Mouse (Mus musculus) kidney, adult 11 months (tissue): ENCODE measurements around the gene Lin7b.
"Not testable (repeated sequence)": the region's sequence is repeated elsewhere in the genome, so short reads cannot be mapped to it uniquely, and the experiment has no call there.

ENCODE experiments used
- DNase-seq: peaks from one replicate; pipeline ENCODE4 v3.0.0; 2022

Lin7b gene

DNA sequence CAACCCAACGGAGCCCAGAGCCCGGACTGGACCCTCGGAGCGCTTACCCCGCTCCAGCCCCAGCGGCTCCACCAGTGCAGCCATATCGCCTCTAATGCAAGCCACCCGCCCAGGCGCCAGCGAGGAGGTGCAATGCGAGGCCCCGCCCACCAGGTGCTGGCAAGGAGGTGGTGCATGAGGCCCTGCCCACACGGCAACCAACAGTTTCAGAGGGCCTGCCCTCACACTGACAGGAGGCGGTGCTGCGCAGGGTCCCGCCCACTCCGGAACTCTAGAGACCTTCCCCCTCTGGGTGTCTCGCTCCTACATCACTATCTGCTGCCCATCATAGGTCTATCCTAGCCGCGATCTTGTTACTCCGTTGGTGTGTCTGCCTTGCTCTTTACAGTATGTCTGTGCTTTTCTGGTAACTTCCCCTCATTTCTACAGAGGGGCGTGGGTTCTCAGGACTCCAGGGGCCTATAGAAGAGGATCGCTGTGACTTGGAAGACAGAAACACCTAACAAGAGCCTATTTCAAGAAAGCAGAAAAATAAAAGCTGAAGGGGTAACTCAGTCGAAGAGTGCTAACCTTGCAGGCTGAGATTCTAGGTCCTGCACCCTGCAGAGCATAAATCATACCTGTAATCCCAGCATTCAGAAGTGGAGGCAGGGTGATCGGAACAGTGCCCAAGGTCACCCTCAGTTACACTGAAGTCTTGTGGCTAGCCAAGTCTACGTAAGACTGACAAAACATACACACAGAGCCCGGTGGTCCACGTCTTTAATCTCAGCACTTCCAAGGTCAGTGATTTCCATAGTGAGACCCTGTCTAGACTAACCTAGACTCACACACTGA, at the start of gene Lin7b:
Lin7b (minus strand) TSS at position 109 of the 837 bp plus-strand sequence.
- DNase-seq, result peak; percentile 91

DNA sequence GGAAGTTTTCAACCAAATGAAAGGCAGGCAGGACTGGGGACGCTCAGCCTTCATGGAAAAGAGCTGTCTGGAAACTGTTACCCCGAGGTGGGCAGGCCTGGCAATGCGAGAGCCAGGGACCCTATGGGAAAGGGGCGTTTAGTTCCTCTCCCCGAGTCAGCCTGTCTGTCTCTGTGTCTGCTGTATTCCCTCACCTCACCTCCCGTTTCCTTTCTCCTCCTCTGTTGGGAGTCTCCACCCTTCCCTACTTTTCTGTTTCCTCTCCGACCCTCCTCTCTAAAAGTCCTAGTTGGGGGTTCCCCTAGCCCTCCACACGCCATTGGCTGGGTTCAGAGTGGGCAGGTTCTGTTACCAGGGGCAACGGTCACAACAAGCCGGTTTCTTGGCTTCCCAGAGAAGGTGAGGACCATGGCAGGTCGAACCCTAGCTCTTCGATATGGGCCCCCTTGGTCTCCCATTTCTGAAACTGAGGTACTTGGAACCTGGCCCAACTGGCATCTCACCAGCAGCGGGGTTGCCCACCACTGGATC, 47.6 kb upstream of the Lin7b start:
- DNase-seq, result no peak

DNA sequence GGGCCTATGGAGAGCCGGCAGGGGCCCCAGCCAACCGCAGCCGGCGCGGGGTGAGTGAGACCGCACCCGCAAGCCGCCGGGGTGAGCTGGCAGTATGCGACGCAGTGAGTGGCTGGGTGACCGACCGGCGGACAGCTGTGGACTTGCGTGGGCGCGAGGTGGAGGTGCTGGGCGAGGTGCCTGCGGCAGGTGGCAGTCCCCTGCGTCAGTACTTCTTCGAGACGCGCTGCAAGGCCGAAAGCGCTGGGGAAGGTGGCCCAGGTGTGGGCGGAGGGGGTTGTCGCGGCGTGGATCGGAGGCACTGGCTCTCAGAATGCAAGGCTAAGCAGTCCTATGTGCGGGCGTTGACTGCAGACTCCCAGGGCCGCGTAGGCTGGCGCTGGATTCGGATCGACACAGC, 45.3 kb upstream of the Lin7b start:
- DNase-seq, result no peak

DNA sequence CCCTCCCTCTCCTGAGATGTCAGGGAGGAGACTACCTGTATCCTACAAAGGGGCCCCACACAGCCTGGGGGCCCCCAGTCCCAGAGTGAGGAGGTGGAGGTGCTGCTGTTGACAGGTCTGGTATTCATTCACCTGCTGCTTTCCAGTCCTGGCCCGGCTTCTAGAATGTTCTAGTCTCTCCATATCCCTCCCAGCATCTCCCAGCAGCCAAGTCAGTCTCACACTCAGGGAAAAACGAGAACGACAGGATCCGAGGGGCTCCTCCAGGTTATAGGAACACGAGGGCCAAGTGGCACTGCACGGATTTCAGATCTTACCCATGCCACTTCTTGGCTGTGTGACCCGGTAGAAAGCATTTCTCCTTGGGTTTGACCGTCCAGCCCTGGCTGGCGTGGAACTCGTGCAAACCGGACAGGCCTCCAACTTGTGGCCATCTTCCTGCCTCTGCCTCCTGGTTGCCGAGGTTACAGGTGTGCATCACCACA, 44.4 kb upstream of the Lin7b start:
- DNase-seq, result no peak

DNA sequence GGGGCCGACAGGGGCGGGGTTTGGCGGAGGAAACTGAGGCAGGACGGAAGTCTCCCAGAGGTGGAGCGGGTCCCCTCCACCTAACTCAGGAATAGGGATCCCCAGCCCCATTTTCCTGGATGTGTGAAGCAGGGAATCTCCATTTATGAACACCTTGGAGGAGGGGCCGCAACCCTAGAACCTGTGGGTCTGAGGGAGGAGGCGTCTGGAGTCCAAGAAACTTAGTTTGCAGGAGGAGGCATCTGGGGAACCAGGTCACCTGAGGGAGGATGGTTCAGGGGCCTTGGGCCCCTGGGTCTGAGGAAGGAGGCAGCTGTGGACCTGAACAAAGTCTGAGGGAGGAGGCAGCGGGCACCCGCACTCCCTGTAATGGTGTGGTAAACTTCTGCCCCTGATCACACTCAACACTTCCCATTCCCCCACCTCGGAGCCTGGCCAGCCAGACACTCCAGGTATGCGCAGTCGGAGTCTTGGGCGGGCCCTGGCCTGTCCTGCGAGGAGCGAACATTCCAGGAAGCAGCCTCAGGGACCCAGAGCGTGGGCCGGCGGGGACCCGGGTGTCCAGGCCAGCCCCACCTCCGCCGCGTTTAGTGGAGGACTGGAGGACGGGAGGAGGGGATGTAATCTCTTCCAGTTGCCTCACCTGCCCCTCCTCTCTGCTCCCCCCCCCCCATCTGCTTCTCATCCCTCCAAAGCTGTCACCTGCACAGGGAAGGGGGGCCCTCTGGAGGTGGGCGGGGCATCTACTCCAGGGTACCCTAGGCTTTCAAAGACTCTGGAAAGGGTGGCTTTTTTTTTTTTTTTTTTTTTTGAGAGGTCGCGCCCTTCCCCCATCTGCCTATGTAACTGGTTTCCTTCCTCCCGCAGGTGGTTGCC, 43.7 kb upstream of the Lin7b start:
- DNase-seq, result peak; percentile 36

DNA sequence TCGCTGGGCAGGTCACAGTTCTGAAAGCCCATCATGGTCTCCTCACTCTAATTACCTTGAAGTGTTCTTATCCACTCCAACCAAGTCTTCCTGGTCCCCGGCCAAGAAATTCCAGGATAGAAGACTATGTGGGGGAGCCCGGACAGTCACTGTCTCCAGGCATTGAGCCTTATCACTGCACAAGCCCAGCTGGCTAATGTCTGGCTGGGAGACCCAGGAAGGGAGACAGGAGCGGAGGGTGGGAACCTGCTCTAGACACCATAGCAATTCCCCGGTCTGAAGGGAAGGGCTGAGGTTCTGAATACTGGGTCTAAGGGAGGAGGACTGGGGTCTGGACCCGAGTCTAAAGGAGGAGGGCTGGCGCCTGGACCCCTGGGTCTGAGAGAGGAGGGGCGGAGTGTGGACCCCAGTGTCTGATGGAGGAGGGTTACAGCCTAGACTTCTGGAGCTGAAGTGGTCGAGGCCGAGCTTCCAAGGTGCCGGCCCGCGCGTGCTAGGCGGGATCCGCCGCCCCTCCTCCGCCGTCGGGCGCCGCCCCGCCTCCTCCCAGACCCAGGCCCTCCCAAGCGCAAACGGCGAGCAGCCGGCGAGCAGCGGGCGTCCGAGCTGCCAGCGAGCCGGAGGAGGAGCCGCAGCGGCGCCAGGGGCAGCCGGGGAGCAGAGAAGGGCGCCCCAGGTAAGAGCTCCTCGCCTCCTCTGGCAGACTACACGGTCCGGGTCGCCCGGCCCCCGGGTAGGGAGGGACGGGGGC, 42.9 kb upstream of the Lin7b start, which contains the start of gene Ntf5:
Ntf5 (plus strand) TSS at position 583 of the 751 bp plus-strand sequence.
- DNase-seq, result no peak

DNA sequence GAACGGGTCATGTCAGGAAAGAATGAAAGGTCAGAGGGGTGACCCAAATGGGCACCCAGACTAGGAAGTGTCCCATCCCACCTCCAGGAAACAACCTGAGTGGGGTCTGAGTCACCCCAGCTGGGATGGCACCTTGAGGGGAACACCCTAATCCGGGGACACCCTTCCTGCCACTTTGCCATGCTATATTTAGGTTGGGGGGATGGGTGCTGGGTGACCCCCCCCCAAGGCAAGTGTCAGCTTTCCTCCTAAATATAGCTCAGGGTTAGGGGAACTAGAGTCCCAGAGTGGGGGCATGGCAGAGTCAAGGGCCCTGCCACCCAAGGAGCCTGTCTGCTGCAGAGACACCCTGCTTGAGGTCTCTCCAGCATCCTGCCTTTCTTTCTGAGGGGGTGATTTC, 42.0 kb upstream of the Lin7b start:
- DNase-seq, result no peak

DNA sequence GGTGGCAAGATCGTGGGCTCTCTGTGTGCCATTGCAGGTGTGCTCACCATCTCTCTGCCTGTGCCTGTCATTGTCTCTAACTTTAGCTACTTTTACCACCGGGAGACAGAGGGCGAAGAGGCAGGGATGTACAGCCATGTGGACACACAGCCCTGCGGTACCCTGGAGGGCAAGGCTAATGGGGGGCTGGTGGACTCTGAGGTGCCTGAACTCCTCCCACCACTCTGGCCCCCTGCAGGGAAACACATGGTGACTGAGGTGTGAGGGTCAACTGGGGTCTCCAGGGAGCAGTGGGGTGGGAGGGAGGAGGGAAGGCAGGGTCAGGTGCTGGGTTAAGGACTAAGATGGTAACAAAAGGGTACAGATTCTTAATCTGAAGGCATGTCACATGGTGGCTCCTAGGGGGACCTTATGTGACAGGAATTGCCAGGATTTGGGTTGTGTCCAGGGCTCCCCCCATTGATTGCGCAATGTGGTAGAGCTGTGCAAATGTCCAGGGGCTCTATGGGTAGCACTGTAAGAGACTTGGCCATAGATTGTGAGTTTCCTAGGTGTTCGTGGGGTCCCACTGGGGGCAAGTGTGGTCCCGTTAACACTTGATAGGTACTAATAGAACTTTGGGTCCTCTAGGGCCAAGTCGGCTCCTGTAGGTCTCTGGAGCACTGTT, 39.2 kb upstream of the Lin7b start:
- DNase-seq, result no peak

DNA sequence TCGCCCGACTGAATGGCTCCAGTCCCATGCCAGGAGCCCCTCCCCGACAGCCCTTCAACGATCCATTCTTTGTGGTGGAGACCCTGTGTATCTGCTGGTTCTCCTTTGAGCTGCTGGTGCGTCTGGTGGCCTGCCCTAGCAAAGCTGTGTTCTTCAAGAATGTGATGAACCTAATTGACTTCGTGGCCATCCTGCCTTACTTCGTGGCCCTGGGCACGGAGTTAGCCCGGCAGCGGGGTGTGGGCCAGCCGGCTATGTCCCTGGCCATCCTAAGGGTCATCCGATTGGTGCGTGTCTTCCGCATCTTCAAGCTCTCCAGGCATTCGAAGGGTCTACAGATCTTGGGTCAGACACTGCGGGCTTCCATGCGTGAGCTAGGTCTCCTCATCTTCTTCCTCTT, 38.6 kb upstream of the Lin7b start:
- no peak for DNase-seq

DNA sequence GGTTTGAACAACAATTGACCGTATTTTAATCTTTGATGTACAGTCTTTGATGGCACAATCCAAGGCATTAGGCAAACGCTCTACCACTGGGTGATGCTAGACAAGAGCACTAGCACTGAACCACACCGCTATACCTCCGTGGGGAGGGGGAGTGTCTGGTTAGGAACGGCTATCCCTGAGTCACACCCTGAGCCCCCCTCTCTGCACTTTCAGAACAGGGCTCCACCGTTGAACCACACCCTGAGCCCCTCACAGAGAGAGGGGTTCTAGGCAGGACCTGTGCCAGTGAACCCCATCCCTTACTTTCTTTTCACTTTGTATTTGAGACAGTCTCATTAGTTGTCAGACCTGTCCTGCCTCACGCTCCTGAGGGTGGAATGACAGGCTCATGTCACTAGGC, 38.0 kb upstream of the Lin7b start:
- no peak for DNase-seq

DNA sequence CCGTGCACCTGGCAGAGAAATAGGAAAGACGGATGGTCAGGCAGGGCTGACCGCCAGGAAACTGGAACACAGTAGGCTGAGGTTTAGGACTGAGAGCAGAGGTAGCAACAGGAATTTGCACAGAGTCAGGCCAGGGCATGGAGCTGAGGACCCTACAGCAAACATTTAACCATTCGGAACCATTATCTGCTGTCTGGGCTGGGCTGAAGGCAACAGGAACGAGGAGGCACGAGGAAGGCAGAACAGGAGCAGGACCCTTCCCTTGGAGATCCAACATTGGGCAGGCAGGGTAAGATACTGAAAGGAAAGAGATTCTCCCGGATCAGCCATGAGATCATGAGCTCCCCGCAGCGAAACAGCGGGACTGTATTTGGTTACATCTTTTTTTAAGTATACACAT, 37.5 kb upstream of the Lin7b start:
- DNase-seq, result no peak

DNA sequence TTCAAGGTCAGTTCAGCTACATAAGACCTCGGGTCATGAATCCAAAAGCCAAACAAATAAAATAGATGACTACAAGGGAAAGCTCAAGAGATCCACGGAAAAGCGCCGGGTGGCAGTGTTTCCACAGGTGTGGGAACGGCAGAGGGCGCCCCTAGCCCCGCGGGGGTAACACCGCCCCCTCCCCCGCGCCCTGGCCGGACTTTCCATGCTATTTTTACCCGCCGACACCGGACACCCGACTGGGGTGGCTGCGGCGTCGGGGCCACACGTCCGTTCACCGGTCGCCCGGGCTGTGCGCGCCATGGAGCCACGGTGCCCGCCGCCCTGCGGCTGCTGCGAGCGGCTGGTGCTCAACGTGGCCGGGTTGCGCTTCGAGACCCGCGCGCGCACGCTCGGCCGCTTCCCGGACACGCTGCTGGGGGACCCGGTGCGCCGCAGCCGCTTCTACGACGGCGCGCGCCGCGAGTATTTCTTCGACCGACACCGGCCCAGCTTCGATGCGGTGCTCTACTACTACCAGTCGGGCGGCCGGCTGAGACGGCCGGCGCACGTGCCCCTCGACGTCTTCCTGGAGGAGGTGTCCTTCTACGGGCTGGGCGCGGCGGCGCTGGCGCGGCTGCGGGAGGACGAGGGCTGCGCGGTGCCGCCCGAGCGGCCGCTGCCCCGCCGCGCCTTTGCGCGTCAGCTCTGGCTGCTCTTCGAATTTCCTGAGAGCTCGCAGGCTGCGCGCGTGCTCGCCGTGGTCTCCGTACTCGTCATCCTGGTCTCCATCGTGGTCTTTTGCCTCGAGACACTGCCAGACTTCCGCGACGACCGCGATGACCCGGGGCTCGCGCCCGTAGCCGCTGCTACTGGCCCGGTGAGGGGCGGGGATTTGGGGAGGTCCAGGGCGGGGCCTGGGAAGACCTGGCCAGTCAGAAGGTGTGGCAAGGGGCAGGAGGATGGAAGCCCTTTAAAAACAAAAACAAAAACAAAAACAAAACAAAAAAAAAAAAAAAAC, 36.1 kb upstream of the Lin7b start:
- peak; percentile 23 for DNase-seq

DNA sequence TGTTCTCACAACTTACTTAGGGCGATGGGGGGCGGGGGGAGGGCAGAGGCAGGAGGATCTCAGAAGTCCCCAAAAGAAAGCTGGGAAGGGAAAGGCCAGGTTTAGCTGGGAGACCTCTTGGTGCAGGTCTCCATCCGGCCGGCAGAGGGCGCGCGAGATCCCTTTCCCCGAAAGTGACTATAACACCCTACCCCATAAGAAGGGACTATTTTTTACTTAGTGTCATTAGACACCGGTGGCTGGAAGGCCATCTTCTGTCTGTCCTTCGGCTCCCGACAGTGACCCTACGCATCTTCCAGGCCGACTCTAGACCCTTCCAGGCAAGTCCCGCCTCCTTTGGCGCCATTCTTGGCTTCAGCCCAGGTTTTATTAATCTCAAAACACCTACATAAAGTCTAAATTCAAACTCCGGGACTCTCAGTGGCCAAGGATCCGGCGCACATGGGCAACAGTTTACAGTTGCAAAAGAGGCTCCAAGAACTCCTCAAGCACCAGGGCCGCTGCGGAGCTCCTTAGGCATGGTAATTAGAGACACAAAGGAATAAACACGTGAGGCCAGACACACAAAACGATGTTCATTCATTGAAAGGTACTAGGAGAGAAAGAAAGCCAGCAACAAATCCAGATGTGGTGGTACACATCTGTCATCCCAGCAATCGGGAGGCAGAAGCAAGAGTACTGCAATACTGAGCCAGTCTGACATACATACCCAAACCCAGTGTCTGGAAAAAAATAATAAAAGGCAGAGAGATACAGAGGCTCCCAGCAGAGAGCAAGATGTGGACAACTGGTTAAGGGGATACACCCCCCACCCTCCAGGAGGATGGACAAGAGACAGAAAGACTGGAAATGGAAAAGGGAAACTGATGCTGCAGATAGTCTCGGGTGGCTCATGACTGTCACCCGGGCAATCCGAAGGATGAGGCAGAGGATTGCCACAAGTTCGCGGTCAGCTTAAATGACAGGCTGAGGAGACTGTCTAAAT, 35.0 kb upstream of the Lin7b start, which contains the start of gene Kcna7:
Kcna7 (plus strand) TSS at position 563 of the 985 bp plus-strand sequence.
- DNase-seq, result peak; percentile 52

DNA sequence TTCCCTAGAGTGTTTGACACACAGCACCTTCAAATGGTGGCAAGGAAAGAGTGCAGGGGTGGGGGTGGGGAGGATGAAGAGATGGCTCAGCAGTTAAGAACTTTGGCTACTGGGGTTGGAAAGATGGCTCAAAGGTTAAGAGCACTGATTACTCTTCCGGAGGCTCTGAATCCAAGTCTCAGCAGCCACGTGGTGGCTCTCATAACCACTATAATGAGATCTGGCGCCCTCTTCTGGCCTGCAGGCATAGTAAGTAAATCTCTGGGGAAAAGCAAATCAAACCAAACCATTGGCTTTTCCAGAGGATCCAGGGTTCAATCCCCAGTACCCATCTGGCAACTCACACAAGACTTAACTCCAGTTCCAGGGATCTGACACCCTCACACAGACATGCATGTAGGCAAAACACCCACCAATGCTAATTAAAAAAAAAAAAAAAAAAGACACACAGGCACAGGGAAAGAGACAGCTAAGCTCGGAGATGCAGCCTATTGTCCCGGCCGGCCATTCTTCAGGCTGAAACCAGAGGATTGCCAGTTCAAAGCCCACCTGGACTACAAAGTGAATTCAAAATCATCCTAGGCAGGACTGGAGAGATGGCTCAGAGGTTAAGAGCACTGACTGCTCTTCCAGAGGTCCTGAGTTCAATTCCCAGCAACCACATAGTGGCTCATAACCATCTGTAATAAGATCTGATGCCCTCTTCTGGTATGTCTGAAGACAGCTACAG, 33.3 kb upstream of the Lin7b start:
- peak; percentile 65 for DNase-seq

DNA sequence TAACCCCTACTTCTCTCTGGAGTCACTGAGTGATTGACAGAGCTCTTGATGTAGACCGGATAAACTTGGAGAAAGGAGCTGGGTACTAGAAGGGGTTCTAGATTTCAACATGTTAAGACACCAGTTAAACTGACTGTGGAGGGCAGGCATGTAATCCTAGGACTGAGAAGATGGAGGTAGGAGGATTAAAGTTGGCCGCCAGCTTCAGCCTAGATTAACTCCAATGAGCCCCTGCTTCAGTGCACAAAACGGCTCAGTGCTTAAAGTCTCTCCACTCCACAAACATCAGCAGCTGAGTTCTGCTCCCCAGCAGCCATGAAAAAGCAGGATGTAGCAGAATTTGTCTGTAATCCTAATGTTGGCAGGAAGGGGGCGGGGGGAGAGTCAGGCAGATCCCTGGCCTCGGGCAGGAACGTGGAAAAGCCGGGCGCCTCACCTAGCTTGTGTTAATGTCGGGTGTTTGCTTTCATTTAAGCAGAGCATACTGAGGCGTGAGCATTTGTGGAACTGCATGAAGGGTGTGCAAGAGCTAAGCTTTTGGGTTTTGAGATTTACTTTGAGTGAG, 31.2 kb upstream of the Lin7b start:
- no peak for DNase-seq

DNA sequence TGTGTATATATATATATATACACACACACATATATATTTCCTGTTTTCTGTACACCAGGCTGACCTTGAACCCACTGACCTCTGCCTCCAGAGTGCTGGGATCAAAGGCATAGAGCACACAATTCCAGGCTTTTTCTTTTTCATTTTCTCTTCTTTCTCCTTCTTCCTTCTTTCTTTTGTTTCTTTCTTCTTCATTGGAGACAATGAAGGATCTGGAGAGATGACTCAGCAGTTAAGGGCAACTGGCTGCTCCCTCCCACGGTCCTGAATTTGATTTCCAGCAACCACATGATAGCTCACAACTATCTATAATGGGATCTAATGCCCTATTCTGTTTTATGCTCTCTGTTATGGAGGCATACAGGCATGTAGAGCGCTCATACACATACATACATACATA, 26.4 kb upstream of the Lin7b start:
- DNase-seq, result no peak

DNA sequence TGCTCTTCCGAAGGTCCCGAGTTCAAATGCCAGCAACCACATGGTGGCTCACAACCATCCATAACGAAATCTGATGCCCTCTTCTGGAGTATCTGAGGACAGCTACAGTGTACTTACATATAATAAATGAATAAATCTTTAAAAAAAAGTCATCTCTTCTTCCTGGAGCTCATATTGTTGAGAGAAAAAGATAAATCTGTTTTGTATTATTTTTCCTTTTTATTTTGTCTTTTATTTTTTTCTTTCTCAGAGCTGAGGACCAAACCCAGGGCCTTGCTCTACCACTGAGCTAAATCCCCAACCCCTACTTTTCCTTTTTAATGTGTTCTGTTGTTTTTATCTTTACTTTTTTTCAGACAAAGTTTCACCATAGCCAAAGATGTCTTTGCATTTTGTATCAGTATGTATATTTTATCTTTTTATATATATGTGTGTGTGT, 26.0 kb upstream of the Lin7b start:
- DNase-seq, result not testable (repeated sequence)
